Mouse (Mus musculus): ENCODE data around the gene Sap25.

Gene Sap25

DNA sequence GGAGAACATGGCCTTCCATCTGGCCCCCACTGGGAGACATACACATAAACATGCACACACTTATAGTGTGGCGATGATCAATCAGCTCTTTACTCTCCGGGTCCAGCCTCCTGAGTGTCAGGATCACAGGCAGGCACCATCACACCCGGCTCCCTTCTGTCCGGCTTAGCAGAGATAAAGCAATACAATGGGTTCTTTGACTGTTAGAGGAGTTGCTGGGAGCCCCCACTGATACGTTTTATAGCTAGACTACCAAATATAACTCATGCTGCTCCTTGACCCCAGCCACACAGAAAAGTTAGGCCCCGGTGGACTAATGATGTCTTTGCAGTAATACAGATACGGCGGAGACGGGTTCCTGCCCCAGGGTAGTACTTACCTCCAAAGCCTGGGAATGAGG, 21.9 kb downstream of the Sap25 start:
- no peak for DNase-seq (ENCODE audit: low read depth, low spot score)

DNA sequence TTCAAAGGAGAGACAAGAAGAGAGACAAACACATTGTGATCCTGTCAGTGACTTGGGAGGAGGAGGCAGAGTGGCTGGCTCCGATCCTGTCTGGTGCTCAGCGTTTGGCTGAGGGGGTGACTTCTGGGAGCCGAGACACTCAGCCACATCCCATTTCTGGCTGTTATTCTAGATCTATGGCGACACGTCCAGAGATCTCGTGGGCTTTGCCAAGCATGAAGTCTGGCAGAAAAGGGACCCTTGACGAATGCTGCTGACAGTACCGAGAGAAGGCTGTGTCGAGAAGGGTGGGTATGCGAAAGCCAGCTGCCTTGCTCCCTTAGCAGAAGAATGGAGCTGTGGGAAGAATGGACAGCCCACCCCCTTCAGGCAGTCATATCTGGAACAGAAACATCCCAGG, 27.8 kb downstream of the Sap25 start:
- DNase-seq (ENCODE audit: low read depth, low spot score), result no peak

DNA sequence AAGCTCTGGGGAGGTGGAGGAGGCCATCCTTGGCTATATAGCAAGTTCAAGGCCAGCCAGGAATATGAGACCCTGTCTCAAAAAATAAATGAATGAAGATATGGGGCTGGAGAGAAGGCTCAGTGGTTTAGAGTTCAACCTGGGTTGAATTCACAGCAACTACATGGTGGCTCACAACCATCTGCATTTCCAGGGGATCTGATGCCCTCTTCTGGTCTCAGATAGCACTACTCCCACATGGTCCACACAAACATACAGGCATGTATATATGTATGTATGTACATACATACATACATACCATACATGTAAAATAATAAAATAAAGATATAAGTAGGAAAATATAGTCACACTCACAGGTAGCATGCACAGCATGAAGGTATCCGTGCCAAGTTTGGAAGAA, 29.1 kb downstream of the Sap25 start:
- peak; percentile 38 for DNase-seq (ENCODE audit: low read depth, low spot score)

DNA sequence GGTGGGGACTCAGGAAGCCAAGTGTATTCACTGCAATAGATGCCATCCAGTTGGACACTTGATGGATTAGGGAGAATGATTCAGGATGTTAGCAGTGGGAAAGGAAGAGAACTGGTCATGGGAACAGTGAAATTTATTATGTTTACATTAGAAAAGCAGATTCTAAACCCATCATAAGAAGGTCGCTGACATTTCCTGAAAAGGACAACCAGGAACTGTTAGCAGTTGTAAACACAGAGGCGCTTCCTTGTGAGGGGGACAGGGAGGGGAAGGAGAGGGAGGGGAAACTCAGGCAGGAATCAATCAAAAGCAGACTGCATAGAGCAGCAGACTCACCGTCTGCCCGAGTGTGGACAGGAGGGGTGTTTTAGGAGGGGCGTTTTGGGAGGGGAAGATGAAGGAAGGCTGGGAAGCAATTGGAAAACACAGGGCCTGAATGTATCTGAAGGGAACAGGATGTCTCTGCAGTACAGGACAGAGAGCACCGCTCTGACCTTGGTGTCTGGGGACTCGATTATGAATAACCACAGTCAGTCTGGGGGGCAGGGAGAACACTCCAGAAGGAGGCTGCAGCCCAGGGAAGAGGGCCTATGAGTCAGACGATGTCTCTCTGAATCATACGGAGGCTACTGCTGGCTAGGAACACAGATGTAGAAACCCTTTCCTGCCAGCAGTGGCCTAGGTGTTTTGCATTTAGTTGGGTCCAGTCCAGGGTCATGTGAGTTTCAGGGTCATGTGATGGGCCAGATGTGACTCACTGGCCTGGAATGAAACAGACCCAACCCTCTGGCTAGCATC, 30.5 kb downstream of the Sap25 start:
- DNase-seq (ENCODE audit: low read depth, low spot score), result peak; percentile 63

DNA sequence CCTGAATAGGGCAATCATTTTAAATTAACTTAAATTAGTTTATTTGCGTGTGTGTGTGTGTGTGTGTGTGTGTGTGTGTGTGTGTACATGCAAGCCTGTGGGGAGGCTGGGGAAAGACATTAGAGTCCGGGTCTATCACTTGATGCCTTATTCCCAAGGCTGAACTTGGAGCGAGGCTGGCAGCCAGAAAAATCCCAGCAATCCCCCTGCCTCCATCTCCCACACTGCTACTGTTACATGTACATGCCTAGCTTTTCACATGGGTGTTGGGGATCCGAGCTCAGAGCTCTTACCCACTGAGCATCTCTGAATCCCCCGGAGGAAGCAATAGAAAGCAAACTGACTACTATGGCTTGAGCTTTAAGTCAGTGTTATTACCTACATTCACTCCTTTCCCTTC, 31.2 kb downstream of the Sap25 start:
- DNase-seq (ENCODE audit: low read depth, low spot score), result no peak

DNA sequence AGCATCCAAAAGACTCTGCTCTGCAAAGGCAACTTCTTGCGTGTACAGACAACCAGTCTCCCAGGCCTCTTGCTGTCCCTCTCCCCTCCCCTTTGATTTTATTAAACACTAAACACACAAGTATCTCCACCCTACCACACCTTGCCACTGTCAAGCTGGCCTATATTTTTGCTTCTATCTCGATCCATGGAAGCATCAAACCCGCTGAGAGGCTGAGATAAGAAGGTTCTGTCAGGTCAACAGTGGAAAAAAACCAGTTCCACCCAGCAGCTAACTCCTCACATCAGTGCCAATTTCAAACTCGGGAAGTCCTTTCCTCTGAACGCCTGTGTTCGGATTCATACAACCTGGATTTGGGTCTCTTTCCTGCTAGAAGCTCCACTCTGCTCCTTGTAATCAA, 31.9 kb downstream of the Sap25 start:
- DNase-seq (ENCODE audit: low read depth, low spot score), result no peak

DNA sequence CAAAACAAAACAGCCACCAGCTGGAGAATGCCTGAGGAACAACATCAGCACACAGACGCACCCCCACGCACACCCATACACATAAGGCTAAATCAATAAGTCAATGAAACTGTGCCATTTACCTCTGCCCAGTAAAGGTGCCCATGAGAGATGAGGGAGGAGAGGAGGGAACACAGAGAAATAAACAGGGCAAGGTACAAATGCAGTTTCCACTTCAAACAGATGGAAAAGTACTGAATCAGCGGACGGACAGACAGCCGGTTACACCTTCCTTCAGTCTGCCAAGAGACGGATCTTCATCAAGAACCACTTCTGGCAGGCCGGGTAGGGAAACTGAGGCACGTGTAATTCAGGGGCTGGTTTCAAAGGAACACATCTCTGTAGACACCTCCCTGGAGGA, 33.7 kb downstream of the Sap25 start:
- DNase-seq (ENCODE audit: low read depth, low spot score), result no peak

DNA sequence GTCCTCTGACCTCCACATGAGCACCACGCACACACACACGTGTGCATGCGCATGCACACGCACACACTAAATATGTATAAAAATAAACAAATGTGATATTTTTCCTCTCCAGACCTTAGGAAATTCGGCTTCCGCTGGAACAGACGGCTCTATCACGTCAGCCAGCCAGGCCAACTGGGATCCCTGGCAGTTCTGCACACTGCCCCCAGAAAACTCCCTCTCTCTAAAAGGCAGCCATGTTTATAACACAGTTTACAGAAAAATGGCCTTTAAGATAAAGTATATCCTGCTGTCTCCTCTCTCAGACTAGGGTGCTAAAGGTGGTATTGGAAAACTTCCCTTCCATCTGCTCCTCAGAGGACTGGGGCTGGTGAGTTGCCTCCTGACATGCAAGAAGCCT, 36.7 kb downstream of the Sap25 start:
- no peak for DNase-seq (ENCODE audit: low read depth, low spot score)

DNA sequence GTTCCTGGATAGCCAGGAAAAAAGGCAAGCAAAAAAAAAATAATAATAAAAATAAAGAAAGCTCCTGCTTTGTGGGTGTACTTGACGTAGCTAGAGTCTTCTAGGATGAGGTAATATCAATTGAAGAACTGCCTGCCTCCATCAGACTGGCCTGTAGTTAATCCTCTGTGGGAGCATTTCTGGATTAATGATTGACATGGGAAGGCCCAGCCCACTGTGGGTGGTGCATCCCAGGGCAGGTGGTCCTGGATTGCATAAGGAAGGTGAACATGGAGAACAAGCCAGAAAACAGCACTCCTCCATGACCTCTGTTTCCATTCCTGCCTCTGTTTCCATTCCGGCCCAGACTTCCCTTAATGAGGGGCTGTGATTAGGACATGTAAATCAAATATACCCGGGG, 37.6 kb downstream of the Sap25 start:
- peak; percentile 33 for DNase-seq (ENCODE audit: low read depth, low spot score)

DNA sequence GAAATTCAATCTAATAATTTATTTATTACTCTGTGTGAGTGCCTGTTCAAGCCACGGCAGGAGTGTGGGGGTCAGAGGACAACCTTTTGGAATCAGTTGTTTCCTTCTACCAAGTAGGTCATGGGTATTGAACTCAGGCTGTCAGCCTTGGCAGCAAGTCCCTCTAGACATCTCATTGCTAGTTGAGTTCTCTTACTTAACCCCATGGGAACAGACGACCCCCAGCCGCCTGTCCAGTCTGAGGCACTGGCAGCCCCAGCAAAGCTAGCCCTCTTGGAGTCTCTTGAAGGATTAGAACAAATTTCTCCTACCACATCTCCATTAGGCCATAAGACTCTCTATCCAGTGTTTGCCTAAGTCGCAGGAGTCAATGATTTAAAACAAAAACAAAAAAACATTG, 38.6 kb downstream of the Sap25 start:
- DNase-seq (ENCODE audit: low read depth, low spot score), result no peak

DNA sequence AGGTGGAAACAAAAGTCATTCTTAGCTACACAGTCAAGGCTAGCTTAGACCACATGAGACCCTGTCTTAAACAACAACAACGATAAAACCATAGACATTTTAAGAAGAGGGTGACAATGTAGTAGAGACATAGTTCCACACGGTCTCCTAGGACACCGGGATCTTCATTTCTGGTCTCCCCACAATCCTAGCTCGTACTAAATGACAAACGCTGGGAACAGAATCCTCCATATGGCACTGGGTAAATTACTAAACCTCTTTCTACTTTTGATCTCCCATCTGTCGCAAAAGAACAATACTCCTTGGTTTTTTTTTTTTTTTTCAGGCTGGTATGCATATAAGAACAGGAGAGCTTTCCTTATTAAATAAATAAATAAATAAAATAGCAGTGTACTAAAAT, 41.4 kb downstream of the Sap25 start:
- DNase-seq (ENCODE audit: low read depth, low spot score), result no peak

DNA sequence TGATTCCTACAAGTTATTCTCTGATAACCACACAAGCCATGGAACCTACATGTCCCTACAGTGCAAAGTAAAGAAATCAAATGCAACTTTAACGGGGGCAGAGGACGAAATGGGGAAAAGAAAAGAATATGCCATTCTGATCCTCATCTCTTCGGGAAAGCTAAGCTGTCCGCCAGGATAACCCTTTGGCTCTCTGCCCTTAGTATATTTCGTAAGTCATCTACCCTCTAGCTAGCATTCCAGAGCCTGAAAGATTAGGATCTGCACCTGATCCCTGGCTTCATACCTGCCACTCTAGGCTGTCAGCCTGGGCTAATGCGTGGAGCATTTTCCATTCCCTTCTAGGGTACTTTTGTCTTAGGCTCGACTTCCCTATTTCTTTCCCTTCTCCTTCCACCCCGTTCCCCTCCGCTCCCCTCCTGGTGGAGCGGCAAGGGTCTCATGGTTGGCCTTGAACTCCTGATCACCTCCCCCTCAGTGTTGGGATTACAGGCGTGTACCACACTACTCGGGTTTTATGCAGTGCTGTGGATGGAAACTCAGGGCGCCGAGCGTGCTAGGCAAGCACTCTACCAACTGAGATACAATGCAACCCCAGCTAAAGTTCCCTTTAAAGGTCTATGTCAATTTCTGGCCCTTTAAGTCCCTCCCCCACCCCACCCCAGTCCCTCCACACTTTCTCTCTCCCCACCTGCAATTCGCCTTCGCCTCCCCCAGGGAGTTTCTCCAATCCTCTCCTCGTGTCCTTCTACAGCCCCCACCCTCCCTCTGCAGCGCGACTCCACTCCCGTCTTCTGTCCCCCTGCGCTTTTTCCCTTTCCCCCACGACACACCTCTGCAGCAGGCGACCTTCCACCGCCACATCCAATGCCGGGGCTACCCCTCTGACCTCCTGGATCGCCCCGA, 42.5 kb downstream of the Sap25 start:
- peak; percentile 60 for DNase-seq (ENCODE audit: low read depth, low spot score)

DNA sequence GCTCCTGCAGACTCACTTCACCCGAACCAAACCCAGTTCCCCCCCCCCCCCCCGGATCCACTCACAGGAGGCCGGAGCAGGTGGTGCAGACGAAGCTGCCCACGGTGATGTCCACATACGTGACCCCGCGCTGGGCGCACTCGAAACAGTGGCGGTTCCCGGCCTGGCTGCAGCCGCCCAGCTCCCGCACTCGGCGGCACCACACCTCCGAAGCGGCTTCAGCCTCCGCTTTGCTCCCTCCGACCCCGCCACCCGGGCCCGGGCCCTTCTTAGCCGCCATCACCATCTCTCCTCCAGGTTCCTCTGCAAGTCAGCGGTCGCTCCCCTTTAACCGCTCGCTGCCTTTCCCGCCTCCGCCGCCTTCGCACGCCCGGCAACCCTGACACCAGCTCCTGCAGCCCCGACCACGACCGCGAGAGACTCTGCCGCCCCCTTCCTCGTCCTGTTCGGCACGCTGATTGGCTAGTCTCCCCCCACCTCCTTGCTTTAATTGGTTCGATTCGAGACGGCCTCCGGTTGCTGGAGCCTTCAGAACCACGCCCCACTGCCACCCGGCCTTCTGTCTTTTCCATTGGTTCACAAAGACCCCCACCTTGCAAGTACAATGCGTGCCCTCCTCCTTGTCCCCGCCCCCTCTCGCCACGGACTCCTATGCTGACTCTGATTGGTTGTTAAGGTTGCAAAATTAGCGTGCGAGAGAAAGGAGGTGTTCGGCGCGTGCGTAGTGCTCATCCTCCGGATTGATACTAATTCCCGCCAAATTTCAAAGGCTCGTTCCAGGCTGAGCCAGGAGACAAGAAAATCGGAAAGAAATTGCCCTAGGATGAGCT, 43.4 kb downstream of the Sap25 start, which contains the start of gene Agfg2:
Gene Agfg2 (minus strand): TSS at position 433 of the 830 bp plus-strand sequence.
- DNase-seq (ENCODE audit: low read depth, low spot score), result peak; percentile 100

DNA sequence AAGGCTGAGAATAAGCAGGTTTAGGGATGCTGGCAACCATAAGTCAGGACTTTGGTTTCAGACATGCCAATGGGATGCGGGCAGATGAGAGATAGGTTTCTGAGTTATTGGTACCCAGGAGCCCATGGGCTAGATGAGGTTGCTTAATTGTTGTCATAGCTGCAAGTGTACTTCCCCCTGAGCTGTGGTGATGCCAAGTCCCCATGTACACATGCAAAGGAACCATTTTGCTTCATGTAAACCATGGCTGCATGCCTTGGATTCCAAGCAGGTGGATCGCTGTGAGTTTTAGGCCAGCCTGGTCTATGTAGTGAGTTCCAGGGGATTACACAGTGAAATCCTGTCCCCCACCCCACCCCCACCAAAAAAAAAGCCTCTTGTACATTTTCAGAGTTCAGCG, 44.5 kb downstream of the Sap25 start:
- no peak for DNase-seq (ENCODE audit: low read depth, low spot score)

DNA sequence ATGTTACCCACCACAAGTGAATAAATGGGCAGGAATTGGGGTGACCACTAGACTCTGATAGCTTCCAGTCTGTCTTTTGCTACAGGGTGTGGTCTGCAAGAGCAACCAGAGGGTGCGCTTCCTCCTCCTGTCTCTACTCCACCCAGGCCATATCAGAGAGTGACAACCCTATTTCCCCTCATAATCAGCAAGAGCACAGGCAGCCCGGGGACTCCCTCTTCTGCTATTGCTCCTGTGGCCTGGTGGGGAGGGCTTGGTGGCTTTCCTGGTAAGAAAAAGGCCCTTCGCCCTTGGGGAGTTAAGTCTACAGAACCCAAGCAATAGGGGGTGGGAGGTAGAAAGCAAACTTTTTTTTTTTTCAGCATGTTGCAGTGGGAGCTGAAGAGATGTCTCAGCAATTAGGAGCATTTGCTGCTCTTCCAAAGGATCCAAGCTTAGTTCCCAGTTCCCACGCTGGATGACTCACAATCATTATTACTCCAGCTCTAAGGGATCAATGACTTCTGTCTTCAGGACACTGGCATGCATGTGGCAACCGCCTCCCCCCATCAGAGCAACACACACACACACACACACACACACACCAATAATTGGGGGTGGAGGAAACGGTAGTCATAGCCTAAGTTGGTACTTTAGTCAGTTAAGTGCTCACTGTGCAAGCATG, 45.1 kb downstream of the Sap25 start:
- no peak for DNase-seq (ENCODE audit: low read depth, low spot score)

DNA sequence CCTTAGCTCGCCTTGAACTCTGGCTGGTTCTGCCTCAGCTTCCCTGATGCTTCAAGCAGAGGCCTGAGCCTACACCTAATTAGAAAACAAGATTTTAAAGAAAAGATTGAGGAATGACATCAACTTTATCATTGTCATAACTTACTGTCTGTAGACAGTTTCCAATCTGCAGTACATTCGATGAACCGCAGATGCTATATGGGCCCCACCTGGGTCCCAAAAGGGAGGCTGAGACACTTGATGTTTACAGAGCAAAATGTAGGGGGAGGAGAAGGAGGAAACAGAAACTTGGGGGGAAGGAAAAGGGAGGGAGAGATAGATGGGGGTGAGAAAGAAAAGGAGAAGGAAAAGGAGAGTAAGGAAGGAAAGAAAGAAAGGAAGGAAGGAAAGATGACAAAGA, 48.8 kb downstream of the Sap25 start:
- DNase-seq (ENCODE audit: low read depth, low spot score), result no peak

DNA sequence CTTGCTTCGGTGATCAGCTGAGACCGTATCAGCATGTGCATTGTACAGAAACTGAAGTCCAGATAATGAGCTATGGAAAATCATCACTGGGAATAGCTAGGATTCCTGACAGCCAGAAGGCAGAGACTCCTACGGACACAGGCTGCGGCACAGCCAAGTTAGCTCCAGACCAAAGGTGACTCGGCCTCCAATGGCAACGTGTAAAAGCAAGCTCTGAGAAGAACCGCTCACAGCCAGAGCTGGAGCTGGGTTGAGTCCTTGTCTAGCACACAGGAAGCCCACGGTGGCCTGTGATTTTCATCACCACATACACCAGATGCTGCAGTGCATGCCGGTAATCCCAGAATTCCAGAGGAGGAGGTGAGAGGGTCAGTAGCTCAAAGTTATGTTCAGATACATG, 49.4 kb downstream of the Sap25 start:
- no peak for DNase-seq (ENCODE audit: low read depth, low spot score)

DNA sequence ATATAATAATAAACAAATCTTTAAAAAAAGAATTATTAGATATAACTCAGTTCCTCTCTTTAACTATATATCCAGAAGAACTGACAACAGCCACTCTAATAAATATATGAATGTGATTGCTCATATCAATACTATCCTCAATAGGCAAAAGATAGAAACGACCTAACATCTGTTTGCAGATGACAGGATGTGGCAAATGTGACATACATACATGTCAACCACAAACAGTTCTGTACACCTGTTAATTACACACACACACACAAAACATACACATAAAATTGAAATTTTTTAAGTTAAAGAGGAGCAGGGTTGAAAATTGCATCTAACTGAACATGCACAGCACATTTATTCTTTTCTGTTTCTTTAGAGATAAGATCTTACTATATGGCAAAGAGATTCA, 50.7 kb downstream of the Sap25 start:
- DNase-seq (ENCODE audit: low read depth, low spot score), result no peak

Data from R1 (cell line).